In genomic region chr6:51168775-51169695, GRCm38 (mm10) we compare ENCODE assay signal across 8 mouse cellular contexts.
DNase-seq lines count a peak whose midpoint lies in the region; ATAC-seq and TF ChIP-seq lines count a peak whose summit lies in the region.

No protein-coding gene starts in this region.

- no peak for TF ChIP-seq POLR2A in spleen, adult 2 months (IDR thresholded peaks at IDR 0.05; ENCODE audit: low read depth, low read length)

- H3K9ac ChIP-seq in forebrain, embryonic 12.5 days, result peak overlapping the region; percentile 50
- peak overlapping the region; percentile 61 for H3K9ac ChIP-seq in hindbrain, embryonic 14.5 days
- H3K9ac ChIP-seq in liver, embryonic 16.5 days (ENCODE audit: low read depth, low read length), result peak overlapping the region; percentile 64
- peak overlapping the region; percentile 51 for H3K9ac ChIP-seq in neural tube, embryonic 15.5 days (replicated peaks)

- H3K27me3 ChIP-seq in spleen, adult 2 months (ENCODE audit: control insufficient read depth, insufficient read depth, low read length), result peaks cover 16% of the 10 kb centered on the region
- H3K27me3 ChIP-seq in forebrain, embryonic 12.5 days, result peaks cover 39% of the 10 kb centered on the region
- H3K27me3 ChIP-seq in hindbrain, embryonic 14.5 days (ENCODE audit: control insufficient read depth, insufficient read depth, low read length), result peaks cover 29% of the 10 kb centered on the region
- peaks cover 51% of the 10 kb centered on the region for H3K27me3 ChIP-seq in liver, embryonic 16.5 days (ENCODE audit: control insufficient read depth, insufficient read depth, low read depth, low read length)
- H3K27me3 ChIP-seq in neural tube, embryonic 15.5 days (replicated peaks), result peaks cover 3% of the 10 kb centered on the region; the same call in 1 of the 2 replicates

- H3K4me1 ChIP-seq in spleen, adult 2 months (ENCODE audit: control insufficient read depth, insufficient read depth, insufficient read length), result peaks cover 4% of the 10 kb centered on the region
- peaks cover 38% of the 10 kb centered on the region for H3K4me1 ChIP-seq in forebrain, embryonic 12.5 days
- H3K4me1 ChIP-seq in hindbrain, embryonic 14.5 days (replicated peaks; ENCODE audit: control insufficient read depth, insufficient read depth, low read length), result peaks cover 8% of the 10 kb centered on the region
- peaks cover 14% of the 10 kb centered on the region for H3K4me1 ChIP-seq in liver, embryonic 16.5 days (ENCODE audit: control insufficient read depth, low read depth, low read length)
- peaks cover 39% of the 10 kb centered on the region for H3K4me1 ChIP-seq in neural tube, embryonic 15.5 days

- no peak overlapping the region for H3K27ac ChIP-seq in spleen, adult 2 months (ENCODE audit: insufficient read depth, low read length)
- H3K27ac ChIP-seq in forebrain, embryonic 12.5 days, result peak overlapping the region; percentile 78
- peak overlapping the region; percentile 78; the same call in 1 of the 2 replicates for H3K27ac ChIP-seq in hindbrain, embryonic 14.5 days
- no peak overlapping the region; the same call in 1 of the 2 replicates for H3K27ac ChIP-seq in liver, embryonic 16.5 days (ENCODE audit: low read length)
- peak overlapping the region; percentile 77 for H3K27ac ChIP-seq in neural tube, embryonic 15.5 days (replicated peaks)

- TF ChIP-seq CTCF in spleen, adult 2 months (IDR thresholded peaks at IDR 0.05; ENCODE audit: extremely low read depth, insufficient read depth, insufficient read length, insufficient replicate concordance), result no peak

- peak overlapping the region; percentile 56 for H3K4me2 ChIP-seq in forebrain, embryonic 12.5 days
- peak overlapping the region; percentile 54 for H3K4me2 ChIP-seq in hindbrain, embryonic 14.5 days (replicated peaks)
- peak overlapping the region; percentile 60 for H3K4me2 ChIP-seq in liver, embryonic 16.5 days (ENCODE audit: low read depth, low read length)
- H3K4me2 ChIP-seq in neural tube, embryonic 15.5 days, result peak overlapping the region; percentile 62

- DNase-seq in spleen, adult 2 months (ENCODE audit: low read depth in 1 of 2, low spot score in 2 of 2), result no peak
- DNase-seq in spleen, adult 12 weeks (ENCODE audit: low spot score), result no peak
- no peak for DNase-seq in hindbrain, embryonic 14.5 days (ENCODE audit: low spot score)
- DNase-seq in cerebellum, postnatal 36 days, result no peak
- no peak for DNase-seq in layer of hippocampus, postnatal 36 days

- ATAC-seq in forebrain, embryonic 12.5 days (ENCODE audit: low FRiP score), result peak; percentile 19; the same call in 1 of the 2 replicates
- ATAC-seq in hindbrain, embryonic 14.5 days (ENCODE audit: low FRiP score), result peak; percentile 16; the same call in 1 of the 2 replicates
- ATAC-seq in liver, embryonic 16.5 days (ENCODE audit: low read depth), result no peak
- ATAC-seq in neural tube, embryonic 15.5 days (ENCODE audit: low FRiP score), result no peak

- H3K9me3 ChIP-seq in forebrain, embryonic 12.5 days, result no peaks in the 10 kb centered on the region
- no peaks in the 10 kb centered on the region for H3K9me3 ChIP-seq in hindbrain, embryonic 14.5 days (ENCODE audit: control insufficient read depth, low read length)
- H3K9me3 ChIP-seq in liver, embryonic 16.5 days (replicated peaks; ENCODE audit: control insufficient read depth, low read length), result no peaks in the 10 kb centered on the region; the same call in 1 of the 2 replicates
- no peaks in the 10 kb centered on the region for H3K9me3 ChIP-seq in neural tube, embryonic 15.5 days (replicated peaks)

- H3K4me3 ChIP-seq in spleen, adult 2 months (ENCODE audit: extremely low read depth, insufficient read depth, insufficient read length), result peak overlapping the region; percentile 48; the same call in 1 of the 2 replicates
- peak overlapping the region; percentile 34 for H3K4me3 ChIP-seq in forebrain, embryonic 12.5 days (replicated peaks)
- peak overlapping the region; percentile 22 for H3K4me3 ChIP-seq in hindbrain, embryonic 14.5 days (replicated peaks; ENCODE audit: low read length)
- peak overlapping the region; percentile 59 for H3K4me3 ChIP-seq in liver, embryonic 16.5 days (ENCODE audit: low read depth, low read length)
- peak overlapping the region; percentile 32 for H3K4me3 ChIP-seq in neural tube, embryonic 15.5 days (replicated peaks)

- no peaks in the 10 kb centered on the region for H3K36me3 ChIP-seq in spleen, adult 2 months (ENCODE audit: control insufficient read depth, insufficient read depth, low read length)
- H3K36me3 ChIP-seq in forebrain, embryonic 12.5 days (replicated peaks), result no peaks in the 10 kb centered on the region
- no peaks in the 10 kb centered on the region for H3K36me3 ChIP-seq in hindbrain, embryonic 14.5 days (replicated peaks; ENCODE audit: control insufficient read depth, insufficient read depth)
- no peaks in the 10 kb centered on the region for H3K36me3 ChIP-seq in liver, embryonic 16.5 days (ENCODE audit: control insufficient read depth, insufficient read depth)
- no peaks in the 10 kb centered on the region for H3K36me3 ChIP-seq in neural tube, embryonic 15.5 days

- 24% methylated on average over 38 of the region's 38 CpGs for WGBS in spleen, adult 2 months
- 5% methylated on average over 38 of the region's 38 CpGs for WGBS in forebrain, embryonic 12.5 days
- 5% methylated on average over 38 of the region's 38 CpGs for WGBS in hindbrain, embryonic 14.5 days
- 7% methylated on average over 37 of the region's 38 CpGs for WGBS in liver, embryonic 16.5 days (ENCODE audit: insufficient replicate concordance)
- 7% methylated on average over 38 of the region's 38 CpGs for WGBS in neural tube, embryonic 15.5 days

Comparison
In these comparisons a context has a peak if more than half of its experiments do, and no peak if none do; other contexts are left out.
1. H3K27ac ChIP-seq: peak in forebrain, embryonic 12.5 days (single experiment), hindbrain, embryonic 14.5 days (single experiment) and neural tube, embryonic 15.5 days (single experiment); none in spleen, adult 2 months (single experiment) and liver, embryonic 16.5 days (single experiment).
2. ATAC-seq: peak in forebrain, embryonic 12.5 days (single experiment) and hindbrain, embryonic 14.5 days (single experiment); none in liver, embryonic 16.5 days (single experiment) and neural tube, embryonic 15.5 days (single experiment).
3. Peak in every context shown above with its lines, with median percentiles within 50 percentile points of each other: H3K4me3 ChIP-seq, H3K4me2 ChIP-seq and H3K9ac ChIP-seq.